Mouse (Mus musculus): ENCODE results near the gene Fcgrt.

The Fcgrt gene

GRCm38 (mm10) chr7:45077829-45078228, 25.8 kb downstream of the Fcgrt start:
- Histone ChIP-seq H3K27me3 (ENCODE audit: insufficient read depth, low read length) (no peaks in the 10 kb centered on the region), H3K9me3 (ENCODE audit: low read length) (no peaks in the 10 kb centered on the region), H3K36me3 (ENCODE audit: insufficient read depth, low read length) (peaks cover 54% of the 10 kb centered on the region), H3K4me3 (replicated peaks; ENCODE audit: low read length) (no peak overlapping the region), H3K4me1 (replicated peaks; ENCODE audit: low read depth, low read length) (peaks cover 75% of the 10 kb centered on the region)
- TF ChIP-seq CTCF (conservative IDR thresholded peaks at IDR 0.05; ENCODE audit: low read length) (no peak), NANOG (IDR thresholded peaks at IDR 0.05; ENCODE audit: borderline replicate concordance, low read length) (no peak), POU5F1 (IDR thresholded peaks at IDR 0.05; ENCODE audit: borderline replicate concordance, low read length) (no peak)

DNA sequence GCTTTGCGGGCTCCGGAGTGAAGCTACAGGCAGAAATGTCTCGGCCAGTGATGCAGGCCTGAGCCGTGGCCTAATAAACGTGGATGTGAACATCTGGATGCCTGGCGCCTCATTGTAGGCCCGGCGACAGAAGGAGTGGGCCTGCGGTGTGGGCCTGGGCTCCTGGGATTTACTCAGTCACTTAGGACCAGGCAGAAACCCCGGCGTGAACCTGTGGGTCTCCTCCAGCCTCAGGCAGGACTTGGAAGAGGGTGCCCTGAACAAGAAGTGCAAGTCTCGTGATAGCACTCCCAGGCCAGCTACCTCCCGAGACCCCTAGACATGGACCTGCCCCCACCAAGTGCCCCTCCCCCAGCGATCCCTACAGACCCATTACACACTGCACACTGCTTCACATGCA, 26.3 kb downstream of the Fcgrt start:
- Histone ChIP-seq H3K27me3 (ENCODE audit: insufficient read depth, low read length) (no peaks in the 10 kb centered on the region), H3K4me3 (replicated peaks; ENCODE audit: low read length) (peak overlapping the region; percentile 64; the same call in 1 of the 2 replicates)
- TF ChIP-seq CTCF (conservative IDR thresholded peaks at IDR 0.05; ENCODE audit: low read length) = no peak
- TF ChIP-seq POU5F1 (IDR thresholded peaks at IDR 0.05; ENCODE audit: borderline replicate concordance, low read length) = no peak
- no peak for TF ChIP-seq NANOG (IDR thresholded peaks at IDR 0.05; ENCODE audit: borderline replicate concordance, low read length)

GRCm38 (mm10) chr7:45076501-45076900, 27.1 kb downstream of the Fcgrt start:
- Histone ChIP-seq H3K4me1 (replicated peaks; ENCODE audit: low read depth, low read length) (peaks cover 76% of the 10 kb centered on the region), H3K27me3 (ENCODE audit: insufficient read depth, low read length) (no peaks in the 10 kb centered on the region), H3K9me3 (ENCODE audit: low read length) (no peaks in the 10 kb centered on the region), H3K4me3 (replicated peaks; ENCODE audit: low read length) (peak overlapping the region; percentile 64), H3K36me3 (ENCODE audit: insufficient read depth, low read length) (peaks cover 53% of the 10 kb centered on the region)
- no peak for TF ChIP-seq CTCF (conservative IDR thresholded peaks at IDR 0.05; ENCODE audit: low read length)
- no peak for TF ChIP-seq NANOG (IDR thresholded peaks at IDR 0.05; ENCODE audit: borderline replicate concordance, low read length)
- no peak for TF ChIP-seq POU5F1 (IDR thresholded peaks at IDR 0.05; ENCODE audit: borderline replicate concordance, low read length)

More for the DNA sequence above, 26.3 kb downstream of the Fcgrt start:
- H3K9me3 ChIP-seq (ENCODE audit: low read length) = no peaks in the 10 kb centered on the region
- peaks cover 53% of the 10 kb centered on the region for H3K36me3 ChIP-seq (ENCODE audit: insufficient read depth, low read length)
- H3K4me1 ChIP-seq (replicated peaks; ENCODE audit: low read depth, low read length) = peaks cover 74% of the 10 kb centered on the region

GRCm38 (mm10) chr7:45075405-45075804, 28.2 kb downstream of the Fcgrt start:
- no peaks in the 10 kb centered on the region for H3K27me3 ChIP-seq (ENCODE audit: insufficient read depth, low read length)
- no peaks in the 10 kb centered on the region for H3K9me3 ChIP-seq (ENCODE audit: low read length)
- H3K4me3 ChIP-seq (replicated peaks; ENCODE audit: low read length) = no peak overlapping the region
- H3K36me3 ChIP-seq (ENCODE audit: insufficient read depth, low read length) = peaks cover 56% of the 10 kb centered on the region
- TF ChIP-seq NANOG (IDR thresholded peaks at IDR 0.05; ENCODE audit: borderline replicate concordance, low read length) (no peak), CTCF (conservative IDR thresholded peaks at IDR 0.05; ENCODE audit: low read length) (no peak), POU5F1 (IDR thresholded peaks at IDR 0.05; ENCODE audit: borderline replicate concordance, low read length) (no peak)
- H3K4me1 ChIP-seq (replicated peaks; ENCODE audit: low read depth, low read length) = peaks cover 75% of the 10 kb centered on the region

DNA sequence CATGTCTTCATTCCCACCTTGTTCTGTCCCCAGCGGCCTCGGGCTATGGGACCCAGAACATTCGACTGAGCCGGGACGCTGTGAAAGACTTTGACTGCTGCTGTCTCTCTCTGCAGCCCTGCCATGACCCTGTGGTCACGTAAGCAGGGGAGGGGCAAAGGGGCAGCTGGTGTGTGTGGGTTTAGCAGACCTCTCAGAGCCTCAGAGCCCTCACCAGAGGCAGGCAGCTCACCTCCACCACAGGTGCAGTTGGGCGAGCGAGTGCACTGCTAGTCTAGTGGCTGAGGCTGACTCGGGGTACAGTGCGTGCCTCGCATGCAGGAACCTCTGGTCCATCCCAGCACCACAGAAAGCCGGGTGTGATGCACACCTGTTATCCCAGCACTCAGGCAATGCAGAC, 29.7 kb downstream of the Fcgrt start:
- TF ChIP-seq POU5F1 (IDR thresholded peaks at IDR 0.05; ENCODE audit: borderline replicate concordance, low read length) = no peak
- no peak for TF ChIP-seq NANOG (IDR thresholded peaks at IDR 0.05; ENCODE audit: borderline replicate concordance, low read length)
- TF ChIP-seq CTCF (conservative IDR thresholded peaks at IDR 0.05; ENCODE audit: low read length) = no peak
- no peaks in the 10 kb centered on the region for H3K27me3 ChIP-seq (ENCODE audit: insufficient read depth, low read length)

DNA sequence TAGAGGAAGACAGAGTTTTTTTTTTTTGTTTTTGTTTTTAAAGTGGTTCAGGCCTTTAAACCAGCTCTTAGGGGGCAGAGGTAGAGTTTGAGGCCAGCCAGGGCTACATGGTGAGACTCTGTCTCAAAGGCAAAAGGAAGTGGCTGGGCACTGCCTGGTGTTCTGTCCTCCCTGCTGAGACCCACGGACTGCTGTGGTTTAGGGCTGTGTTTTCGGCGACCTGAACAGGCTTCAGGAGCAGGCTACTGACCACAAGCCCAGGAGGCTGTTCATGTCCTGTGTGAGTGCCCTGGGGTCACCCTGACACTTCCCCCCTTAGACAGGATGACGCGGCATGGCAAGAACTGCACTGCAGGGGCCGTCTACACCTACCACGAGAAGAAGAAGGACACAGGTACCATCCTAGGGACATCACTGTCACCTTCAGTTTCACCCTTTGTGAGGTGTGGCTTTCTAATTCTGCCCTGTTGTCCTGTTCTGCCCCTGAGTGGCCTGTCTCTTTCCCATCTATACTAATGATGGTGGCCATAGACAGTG, 30.4 kb downstream of the Fcgrt start:
- H3K27me3 ChIP-seq (ENCODE audit: insufficient read depth, low read length) = no peaks in the 10 kb centered on the region
- H3K36me3 ChIP-seq (ENCODE audit: insufficient read depth, low read length) = peaks cover 65% of the 10 kb centered on the region
- TF ChIP-seq CTCF (conservative IDR thresholded peaks at IDR 0.05; ENCODE audit: low read length) (no peak), NANOG (IDR thresholded peaks at IDR 0.05; ENCODE audit: borderline replicate concordance, low read length) (no peak), POU5F1 (IDR thresholded peaks at IDR 0.05; ENCODE audit: borderline replicate concordance, low read length) (no peak)
- H3K4me1 ChIP-seq (replicated peaks; ENCODE audit: low read depth, low read length) = peaks cover 93% of the 10 kb centered on the region
- no peaks in the 10 kb centered on the region for H3K9me3 ChIP-seq (ENCODE audit: low read length)
- H3K4me3 ChIP-seq (replicated peaks; ENCODE audit: low read length) = peak overlapping the region; percentile 41

More for the DNA sequence above, 29.7 kb downstream of the Fcgrt start:
- Histone ChIP-seq H3K9me3 (ENCODE audit: low read length) (no peaks in the 10 kb centered on the region), H3K4me3 (replicated peaks; ENCODE audit: low read length) (peak overlapping the region; percentile 41), H3K36me3 (ENCODE audit: insufficient read depth, low read length) (peaks cover 64% of the 10 kb centered on the region), H3K4me1 (replicated peaks; ENCODE audit: low read depth, low read length) (peaks cover 86% of the 10 kb centered on the region)

DNA sequence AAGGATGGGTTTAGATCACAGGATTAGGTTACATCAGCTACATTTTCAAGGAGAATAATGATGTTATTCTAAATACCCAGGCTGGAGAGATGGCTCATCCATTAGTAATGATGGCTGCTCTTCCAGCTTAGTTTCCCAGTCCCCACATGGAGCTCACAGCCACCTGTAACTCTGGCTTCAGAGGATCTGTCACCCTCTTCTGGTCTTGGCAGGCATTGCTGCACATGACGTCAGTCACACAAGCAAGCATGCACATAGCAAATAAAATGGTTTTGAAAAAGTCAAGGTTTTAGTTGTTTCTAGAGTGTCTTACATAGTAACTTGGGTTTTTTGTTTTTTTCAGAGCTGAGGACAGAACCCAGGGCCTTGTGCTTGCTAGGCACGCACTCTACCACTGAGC, 31.4 kb downstream of the Fcgrt start:
- H3K36me3 ChIP-seq (ENCODE audit: insufficient read depth, low read length) = peaks cover 55% of the 10 kb centered on the region
- no peak overlapping the region for H3K4me3 ChIP-seq (replicated peaks; ENCODE audit: low read length)
- H3K27me3 ChIP-seq (ENCODE audit: insufficient read depth, low read length) = no peaks in the 10 kb centered on the region
- no peaks in the 10 kb centered on the region for H3K9me3 ChIP-seq (ENCODE audit: low read length)
- peaks cover 95% of the 10 kb centered on the region for H3K4me1 ChIP-seq (replicated peaks; ENCODE audit: low read depth, low read length)
- TF ChIP-seq POU5F1 (IDR thresholded peaks at IDR 0.05; ENCODE audit: borderline replicate concordance, low read length) (no peak), CTCF (conservative IDR thresholded peaks at IDR 0.05; ENCODE audit: low read length) (peak; percentile 27), NANOG (IDR thresholded peaks at IDR 0.05; ENCODE audit: borderline replicate concordance, low read length) (no peak)

GRCm38 (mm10) chr7:45069671-45070070, 34.0 kb downstream of the Fcgrt start:
- Histone ChIP-seq H3K27me3 (ENCODE audit: insufficient read depth, low read length) (no peaks in the 10 kb centered on the region), H3K36me3 (ENCODE audit: insufficient read depth, low read length) (peaks cover 35% of the 10 kb centered on the region), H3K9me3 (ENCODE audit: low read length) (no peaks in the 10 kb centered on the region), H3K4me1 (replicated peaks; ENCODE audit: low read depth, low read length) (peaks cover 95% of the 10 kb centered on the region), H3K4me3 (replicated peaks; ENCODE audit: low read length) (no peak overlapping the region)
- TF ChIP-seq CTCF (conservative IDR thresholded peaks at IDR 0.05; ENCODE audit: low read length) (no peak), POU5F1 (IDR thresholded peaks at IDR 0.05; ENCODE audit: borderline replicate concordance, low read length) (no peak), NANOG (IDR thresholded peaks at IDR 0.05; ENCODE audit: borderline replicate concordance, low read length) (no peak)

- H3K27me3 ChIP-seq (ENCODE audit: insufficient read depth, low read length) = no peaks in the 10 kb centered on the region
- TF ChIP-seq CTCF (conservative IDR thresholded peaks at IDR 0.05; ENCODE audit: low read length) (peak; percentile 74), NANOG (IDR thresholded peaks at IDR 0.05; ENCODE audit: borderline replicate concordance, low read length) (no peak), POU5F1 (IDR thresholded peaks at IDR 0.05; ENCODE audit: borderline replicate concordance, low read length) (no peak)
- no peaks in the 10 kb centered on the region for H3K9me3 ChIP-seq (ENCODE audit: low read length)
- peaks cover 92% of the 10 kb centered on the region for H3K4me1 ChIP-seq (replicated peaks; ENCODE audit: low read depth, low read length)
- H3K36me3 ChIP-seq (ENCODE audit: insufficient read depth, low read length) = peaks cover 25% of the 10 kb centered on the region
- no peak overlapping the region for H3K4me3 ChIP-seq (replicated peaks; ENCODE audit: low read length)
Observed at GRCm38 (mm10) chr7:45068000-45068318, 35.7 kb downstream of the Fcgrt start.

Measured in E14TG2a.4 (cell line).